Comparison of ENCODE assay signal across 9 mouse cellular contexts in the genomic region with DNA sequence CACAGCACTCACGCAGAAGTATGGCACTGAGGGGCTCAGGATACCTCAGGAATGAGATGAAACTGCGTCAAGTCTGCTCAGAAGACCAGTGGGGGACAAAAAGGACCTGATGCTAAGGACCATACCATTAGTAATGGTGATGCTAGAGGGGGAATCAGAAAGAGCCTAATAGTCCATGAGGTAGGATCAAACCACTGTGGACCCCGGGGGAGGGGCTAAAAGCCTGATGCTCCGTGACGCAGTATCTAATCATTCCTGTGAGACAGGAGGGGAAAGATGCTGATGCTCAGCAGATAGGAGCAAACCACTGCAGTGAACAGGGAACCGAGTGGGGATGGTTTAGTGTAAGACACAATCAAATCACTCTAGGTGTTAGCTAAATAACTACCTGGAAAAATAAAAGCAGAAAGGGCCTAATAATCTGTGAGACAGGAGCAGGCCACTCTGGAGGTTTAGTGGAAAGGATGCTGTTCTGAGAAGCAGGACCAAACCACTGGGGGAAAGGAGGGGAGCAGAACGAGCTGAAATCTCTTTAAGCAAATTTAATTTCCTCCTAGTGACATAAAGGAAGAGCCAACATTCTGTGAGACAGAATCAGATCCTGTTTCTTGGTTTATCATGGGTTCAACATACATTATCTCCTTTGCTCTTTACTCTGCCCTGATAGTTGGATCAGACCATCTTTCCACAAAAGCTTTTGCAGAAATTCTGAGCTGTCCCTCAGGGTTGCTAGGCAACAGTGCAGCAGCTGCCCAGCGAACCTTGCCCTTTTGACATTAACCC.
DNase-seq lines count a peak whose midpoint lies in the region; ATAC-seq and TF ChIP-seq lines count a peak whose summit lies in the region.
"Had no signal": no experiment of that assay in that cellular context is flagged by ENCODE, and none has a peak within 500 bp of the region (broad histone marks: within the 10 kb centered on the region; RNA-seq: fewer than 3 reads in every experiment).

No protein-coding gene starts in this region.

- 35% methylated on average over 8 of the region's 8 CpGs for WGBS in kidney, embryonic 16.5 days

- no peaks in the 10 kb centered on the region for H3K9me3 ChIP-seq in kidney, embryonic 16.5 days (ENCODE audit: low read length)

- H3K4me1 ChIP-seq in kidney, embryonic 16.5 days (ENCODE audit: insufficient read depth, low read length), result no peaks in the 10 kb centered on the region

- H3K4me3 ChIP-seq in kidney, embryonic 16.5 days (ENCODE audit: low read length), result no peak overlapping the region
- H3K4me3 ChIP-seq in left cerebral cortex, adult 2 months, result peak overlapping the region; percentile 46
- H3K4me3 ChIP-seq: erythroblast, embryonic 14.5 days had no signal

- ATAC-seq in kidney, embryonic 16.5 days (ENCODE audit: low FRiP score, low TSS enrichment), result peak; percentile 73; the same call in 1 of the 2 replicates
- peak; percentile 97 for ATAC-seq in frontal cortex, adult (ENCODE audit: low TSS enrichment)

- no peak overlapping the region for H3K9ac ChIP-seq in kidney, embryonic 16.5 days (replicated peaks; ENCODE audit: low read length)

- TF ChIP-seq CTCF in left cerebral cortex, adult 2 months (IDR thresholded peaks at IDR 0.05), result no peak

- DNase-seq in kidney, postnatal 10 days, result no peak
- DNase-seq in left cerebral cortex, adult 2 months (ENCODE audit: extremely low spot score in 1 of 2, low spot score in 2 of 2), result peak; percentile 65 to 78
- DNase-seq in retina, adult 2 months (ENCODE audit: low read depth, low spot score), result peak; percentile 46
- DNase-seq in urinary bladder, postnatal 10 days (ENCODE audit: low spot score), result no peak
- DNase-seq in lung, postnatal 4 days, result no peak
- DNase-seq in lung, postnatal 36 days, result no peak

- no peak overlapping the region for H3K27ac ChIP-seq in kidney, embryonic 16.5 days (ENCODE audit: low read length)
- H3K27ac ChIP-seq in left cerebral cortex, adult 2 months, result peak overlapping the region; percentile 93

- H3K27me3 ChIP-seq in kidney, embryonic 16.5 days (ENCODE audit: insufficient read depth, low read length), result peaks cover 17% of the 10 kb centered on the region; the same call in 1 of the 2 replicates

- H3K36me3 ChIP-seq in kidney, embryonic 16.5 days (ENCODE audit: insufficient read depth, low read length), result no peaks in the 10 kb centered on the region

- intact Hi-C loops in left cerebral cortex, adult 2 months (cut with DNase I), result no loop called here

- no peak overlapping the region for H3K4me2 ChIP-seq in kidney, embryonic 16.5 days (replicated peaks; ENCODE audit: low read depth, low read length)

Comparison
In these comparisons a context has a peak if more than half of its experiments do, and no peak if none do; other contexts are left out.
1. DNase-seq: peak in left cerebral cortex, adult 2 months (2 of 2) and retina, adult 2 months (single experiment); none in kidney, postnatal 10 days (single experiment), urinary bladder, postnatal 10 days (single experiment), lung, postnatal 4 days (0 of 2) and lung, postnatal 36 days (single experiment).